In the genomic region with DNA sequence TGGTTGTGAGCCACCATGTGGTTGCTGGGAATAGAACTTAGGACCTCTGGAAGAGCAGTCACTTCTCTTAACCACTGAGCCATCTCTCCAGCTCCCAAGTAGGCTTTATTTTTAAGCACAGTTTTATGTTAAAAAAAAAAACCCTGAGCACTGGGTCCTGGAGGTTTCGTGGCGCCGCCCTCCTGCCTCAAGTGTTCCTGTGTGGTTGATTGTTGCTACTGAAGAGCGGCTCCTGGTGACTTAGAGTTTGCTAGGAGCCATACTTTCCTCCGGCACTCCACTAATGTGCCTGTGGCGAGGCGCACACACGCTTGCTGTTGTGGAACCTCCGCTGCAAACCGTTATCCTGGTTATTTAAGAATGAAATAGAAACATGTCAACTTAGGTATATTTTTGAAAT, we compare ENCODE assay signal across 18 mouse cellular contexts. TPM values are rescaled to one million over a fixed set of nuclear protein-coding genes. Genes with fewer than 3 reads are reported as not detected.
DNase-seq lines count a peak whose midpoint lies in the region; ATAC-seq and TF ChIP-seq lines count a peak whose summit lies in the region.
"Had no signal": no experiment of that assay in that cellular context is flagged by ENCODE, and none has a peak within 500 bp of the region (broad histone marks: within the 10 kb centered on the region; RNA-seq: fewer than 3 reads in every experiment).

No protein-coding gene starts in this region.

- no peaks in the 10 kb centered on the region for H3K27me3 ChIP-seq in heart, embryonic 13.5 days (replicated peaks)
- no peaks in the 10 kb centered on the region for H3K27me3 ChIP-seq in liver, postnatal 0 days (ENCODE audit: insufficient read depth, low read length)
- H3K27me3 ChIP-seq in liver, embryonic 11.5 days (replicated peaks; ENCODE audit: control insufficient read depth, insufficient read depth, low read length), result no peaks in the 10 kb centered on the region
- no peaks in the 10 kb centered on the region for H3K27me3 ChIP-seq in embryonic facial prominence, embryonic 13.5 days
- no peaks in the 10 kb centered on the region for H3K27me3 ChIP-seq in stomach, embryonic 15.5 days (replicated peaks)
- H3K27me3 ChIP-seq in forebrain, embryonic 11.5 days (ENCODE audit: control insufficient read depth, insufficient read depth, low read length), result no peaks in the 10 kb centered on the region
- H3K27me3 ChIP-seq: hindbrain, embryonic 13.5 days; neural tube, embryonic 15.5 days; Patski had no signal

- H3K27ac ChIP-seq in heart, embryonic 13.5 days (replicated peaks), result peak overlapping the region; percentile 30; the same call in 1 of the 2 replicates
- H3K27ac ChIP-seq in liver, postnatal 0 days (ENCODE audit: low read depth), result no peak overlapping the region
- no peak overlapping the region for H3K27ac ChIP-seq in liver, embryonic 11.5 days (ENCODE audit: low read depth, low read length)
- peak overlapping the region; percentile 83; the same call in 1 of the 2 replicates for H3K27ac ChIP-seq in embryonic facial prominence, embryonic 13.5 days
- H3K27ac ChIP-seq in stomach, embryonic 15.5 days, result peak overlapping the region; percentile 75; the same call in 1 of the 2 replicates
- no peak overlapping the region for H3K27ac ChIP-seq in forebrain, embryonic 11.5 days (ENCODE audit: low read depth, low read length)

- 96% methylated on average over 10 of the region's 10 CpGs for WGBS in heart, embryonic 13.5 days
- 91% methylated on average over 10 of the region's 10 CpGs for WGBS in liver, postnatal 0 days (ENCODE audit: insufficient replicate concordance)
- 94% methylated on average over 10 of the region's 10 CpGs for WGBS in liver, embryonic 11.5 days
- 94% methylated on average over 10 of the region's 10 CpGs for WGBS in embryonic facial prominence, embryonic 13.5 days
- 93% methylated on average over 10 of the region's 10 CpGs for WGBS in stomach, embryonic 15.5 days
- WGBS in forebrain, embryonic 11.5 days, result 98% methylated on average over 10 of the region's 10 CpGs

- no peak overlapping the region for H3K4me3 ChIP-seq in heart, embryonic 13.5 days
- H3K4me3 ChIP-seq in liver, postnatal 0 days (ENCODE audit: low read depth, low read length), result no peak overlapping the region
- no peak overlapping the region for H3K4me3 ChIP-seq in liver, embryonic 11.5 days (ENCODE audit: low read depth, low read length)
- H3K4me3 ChIP-seq in embryonic facial prominence, embryonic 13.5 days, result no peak overlapping the region
- no peak overlapping the region for H3K4me3 ChIP-seq in stomach, embryonic 15.5 days (replicated peaks)
- no peak overlapping the region for H3K4me3 ChIP-seq in forebrain, embryonic 11.5 days (ENCODE audit: low read depth, low read length)
- H3K4me3 ChIP-seq: heart, adult 2 months; hindbrain, embryonic 13.5 days; neural tube, embryonic 15.5 days had no signal

- no peaks in the 10 kb centered on the region for H3K9me3 ChIP-seq in heart, embryonic 13.5 days
- no peaks in the 10 kb centered on the region for H3K9me3 ChIP-seq in liver, postnatal 0 days (ENCODE audit: low read length)
- no peaks in the 10 kb centered on the region for H3K9me3 ChIP-seq in liver, embryonic 11.5 days (ENCODE audit: control insufficient read depth, low read length)
- H3K9me3 ChIP-seq in embryonic facial prominence, embryonic 13.5 days, result no peaks in the 10 kb centered on the region
- no peaks in the 10 kb centered on the region for H3K9me3 ChIP-seq in stomach, embryonic 15.5 days
- no peaks in the 10 kb centered on the region for H3K9me3 ChIP-seq in forebrain, embryonic 11.5 days (ENCODE audit: control insufficient read depth, low read length)
- H3K9me3 ChIP-seq: hindbrain, embryonic 13.5 days; neural tube, embryonic 15.5 days had no signal

- no peak for TF ChIP-seq EP300 in liver, postnatal 0 days (IDR thresholded peaks at IDR 0.05; ENCODE audit: low read depth)

- peaks cover 13% of the 10 kb centered on the region; the same call in 1 of the 2 replicates for H3K36me3 ChIP-seq in heart, embryonic 13.5 days
- H3K36me3 ChIP-seq in liver, postnatal 0 days (replicated peaks; ENCODE audit: insufficient read depth, low read length), result 0 out of 2 replicates have a peak, but pooled peaks cover 2% of the 10 kb centered on the region
- H3K36me3 ChIP-seq in liver, embryonic 11.5 days (ENCODE audit: control insufficient read depth, insufficient read depth, low read length), result no peaks in the 10 kb centered on the region
- H3K36me3 ChIP-seq in embryonic facial prominence, embryonic 13.5 days, result peaks cover 4% of the 10 kb centered on the region; the same call in 1 of the 2 replicates
- H3K36me3 ChIP-seq in stomach, embryonic 15.5 days, result no peaks in the 10 kb centered on the region
- no peaks in the 10 kb centered on the region for H3K36me3 ChIP-seq in forebrain, embryonic 11.5 days (ENCODE audit: control insufficient read depth, insufficient read depth, low read length)

- no peak for ATAC-seq in heart, embryonic 13.5 days (ENCODE audit: extremely low read depth, insufficient number of reproducible peaks, low FRiP score, low TSS enrichment)
- no peak for ATAC-seq in liver, postnatal 0 days
- no peak for ATAC-seq in liver, embryonic 11.5 days (replicated peaks; ENCODE audit: low FRiP score)
- ATAC-seq in embryonic facial prominence, embryonic 13.5 days (ENCODE audit: insufficient number of reproducible peaks, insufficient read depth, low FRiP score, low TSS enrichment, low read depth), result no peak
- no peak for ATAC-seq in stomach, embryonic 15.5 days (ENCODE audit: insufficient read depth, low FRiP score, low read depth)
- no peak for ATAC-seq in forebrain, embryonic 11.5 days (replicated peaks; ENCODE audit: low FRiP score)
- ATAC-seq: forebrain, postnatal 0 days; Patski had no signal

- no peak overlapping the region for H3K4me2 ChIP-seq in heart, embryonic 13.5 days
- H3K4me2 ChIP-seq in liver, postnatal 0 days (ENCODE audit: low read depth, low read length), result no peak overlapping the region
- no peak overlapping the region for H3K4me2 ChIP-seq in liver, embryonic 11.5 days
- no peak overlapping the region for H3K4me2 ChIP-seq in embryonic facial prominence, embryonic 13.5 days
- H3K4me2 ChIP-seq in stomach, embryonic 15.5 days, result no peak overlapping the region
- H3K4me2 ChIP-seq in forebrain, embryonic 11.5 days (ENCODE audit: low read depth, low read length, severe bottlenecking), result no peak overlapping the region
- H3K4me2 ChIP-seq: hindbrain, embryonic 13.5 days; midbrain, embryonic 11.5 days; neural tube, embryonic 15.5 days had no signal

- H3K9ac ChIP-seq in heart, embryonic 13.5 days, result no peak overlapping the region
- no peak overlapping the region for H3K9ac ChIP-seq in liver, postnatal 0 days (replicated peaks)
- H3K9ac ChIP-seq in liver, embryonic 11.5 days (ENCODE audit: low read depth, low read length), result no peak overlapping the region
- no peak overlapping the region for H3K9ac ChIP-seq in embryonic facial prominence, embryonic 13.5 days
- H3K9ac ChIP-seq in stomach, embryonic 15.5 days, result no peak overlapping the region
- H3K9ac ChIP-seq in forebrain, embryonic 11.5 days (ENCODE audit: low read length), result no peak overlapping the region
- H3K9ac ChIP-seq: forebrain, postnatal 0 days; hindbrain, embryonic 13.5 days; neural tube, embryonic 15.5 days had no signal

- 0 out of 2 replicates have a peak, but pooled peaks have one; percentile 14 for TF ChIP-seq CTCF in liver, postnatal 0 days (IDR thresholded peaks at IDR 0.05; ENCODE audit: low read depth)

- no peak for DNase-seq in heart, postnatal 4 days
- DNase-seq in liver, postnatal 0 days, result no peak
- no peak for DNase-seq in liver, embryonic 11.5 days (ENCODE audit: low spot score)
- no peak for DNase-seq in forebrain, embryonic 11.5 days (ENCODE audit: low spot score)
- DNase-seq: cerebellum, adult 11 months; cerebellum, postnatal 14 days; forebrain, postnatal 0 days; kidney, postnatal 36 days; liver; thymus, postnatal 14 days had no signal

- H3K4me1 ChIP-seq in heart, embryonic 13.5 days, result peaks cover 82% of the 10 kb centered on the region
- peaks cover 24% of the 10 kb centered on the region for H3K4me1 ChIP-seq in liver, postnatal 0 days (ENCODE audit: insufficient read depth)
- peaks cover 41% of the 10 kb centered on the region for H3K4me1 ChIP-seq in liver, embryonic 11.5 days (replicated peaks; ENCODE audit: control insufficient read depth, insufficient read depth, low read length)
- peaks cover 74% of the 10 kb centered on the region for H3K4me1 ChIP-seq in embryonic facial prominence, embryonic 13.5 days
- H3K4me1 ChIP-seq in stomach, embryonic 15.5 days, result peaks cover 50% of the 10 kb centered on the region
- peaks cover 21% of the 10 kb centered on the region for H3K4me1 ChIP-seq in forebrain, embryonic 11.5 days (replicated peaks; ENCODE audit: control insufficient read depth, insufficient read depth, low read length)

RNA-seq across cellular contexts. Expression of gene Sec14l1, which starts 16.5 kb away (rescaled TPM):
- polyA plus RNA-seq in heart, embryonic 13.5 days (2015; fragmentation: Nextera tagmentation; extraction: Ambion mirVana), result 44.5 and 45.3 TPM in 2 replicates
- 10 to 100 TPM; 78.4 to 81.7 TPM for total RNA-seq in heart, postnatal 4 days (2021)
- polyA plus RNA-seq in liver, postnatal 0 days (2015; fragmentation: Nextera tagmentation; extraction: Ambion mirVana), result 8.2 and 9.2 TPM in 2 replicates
- 20.9 and 22.8 TPM in 2 replicates for polyA plus RNA-seq in liver, embryonic 11.5 days (2014; fragmentation: Nextera tagmentation; extraction: Ambion mirVana)
- 44.3 and 47.3 TPM in 2 replicates for polyA plus RNA-seq in embryonic facial prominence, embryonic 13.5 days (2015; fragmentation: Nextera tagmentation; extraction: Ambion mirVana)
- polyA plus RNA-seq in stomach, embryonic 15.5 days (2015; fragmentation: Nextera tagmentation; extraction: Ambion mirVana), result 48.0 and 49.5 TPM in 2 replicates
- 36.8 and 40.6 TPM in 2 replicates for polyA plus RNA-seq in forebrain, embryonic 11.5 days (2014; fragmentation: Nextera tagmentation; extraction: Ambion mirVana)

Comparison
In these comparisons a context has a peak if more than half of its experiments do, and no peak if none do; other contexts are left out.
1. H3K27ac ChIP-seq: peak in heart, embryonic 13.5 days (single experiment), embryonic facial prominence, embryonic 13.5 days (single experiment) and stomach, embryonic 15.5 days (single experiment); none in liver, postnatal 0 days (single experiment), liver, embryonic 11.5 days (single experiment) and forebrain, embryonic 11.5 days (single experiment).